Mouse (Mus musculus): Measurements from ENCODE around the gene Cenps.

Gene Cenps

GRCm38 (mm10) chr4:149157415-149157973 lies 20.1 kb upstream of the Cenps start:
- no peak for DNase-seq (ENCODE audit: low read depth, low spot score)

- no peak for DNase-seq (ENCODE audit: low read depth, low spot score)
Observed at GRCm38 (mm10) chr4:149155711-149156110, 18.3 kb upstream of the Cenps start.

GRCm38 (mm10) chr4:149154859-149155258 lies 17.4 kb upstream of the Cenps start:
- DNase-seq (ENCODE audit: low read depth, low spot score) = no peak

- no peak for DNase-seq (ENCODE audit: low read depth, low spot score)
Observed at GRCm38 (mm10) chr4:149150721-149151120, 13.3 kb upstream of the Cenps start.

GRCm38 (mm10) chr4:149150256-149150655 lies 12.8 kb upstream of the Cenps start:
- peak; percentile 66 for DNase-seq (ENCODE audit: low read depth, low spot score)

- DNase-seq (ENCODE audit: low read depth, low spot score) = no peak
Observed at GRCm38 (mm10) chr4:149149611-149150010, 12.2 kb upstream of the Cenps start.

- no peak for DNase-seq (ENCODE audit: low read depth, low spot score)
Observed at GRCm38 (mm10) chr4:149149196-149149595, 11.8 kb upstream of the Cenps start.

GRCm38 (mm10) chr4:149148084-149148483 lies 10.7 kb upstream of the Cenps start:
- no peak for DNase-seq (ENCODE audit: low read depth, low spot score)

GRCm38 (mm10) chr4:149147528-149147927 lies 10.1 kb upstream of the Cenps start:
- no peak for DNase-seq (ENCODE audit: low read depth, low spot score)

- DNase-seq (ENCODE audit: low read depth, low spot score) = no peak
Observed at GRCm38 (mm10) chr4:149145151-149145550, 7.7 kb upstream of the Cenps start.

GRCm38 (mm10) chr4:149144459-149144858 lies 7.0 kb upstream of the Cenps start:
- DNase-seq (ENCODE audit: low read depth, low spot score) = peak; percentile 78

- DNase-seq (ENCODE audit: low read depth, low spot score) = no peak
Observed at GRCm38 (mm10) chr4:149143594-149143993, 6.2 kb upstream of the Cenps start.

GRCm38 (mm10) chr4:149138515-149138914 lies 1.1 kb upstream of the Cenps start:
- no peak for DNase-seq (ENCODE audit: low read depth, low spot score)

- no peak for DNase-seq (ENCODE audit: low read depth, low spot score)
Observed at GRCm38 (mm10) chr4:149136116-149136850, 1.1 kb downstream of the Cenps start.

- DNase-seq (ENCODE audit: low read depth, low spot score) = no peak
Observed at GRCm38 (mm10) chr4:149133395-149133794, 4.0 kb downstream of the Cenps start.

- DNase-seq (ENCODE audit: low read depth, low spot score) = no peak
Observed at GRCm38 (mm10) chr4:149131789-149132565, 5.5 kb downstream of the Cenps start.

- no peak for DNase-seq (ENCODE audit: low read depth, low spot score)
Observed at GRCm38 (mm10) chr4:149131021-149131752, 6.2 kb downstream of the Cenps start.

GRCm38 (mm10) chr4:149128467-149128866 lies 9.0 kb downstream of the Cenps start:
- DNase-seq (ENCODE audit: low read depth, low spot score) = no peak

- no peak for DNase-seq (ENCODE audit: low read depth, low spot score)
Observed at GRCm38 (mm10) chr4:149126663-149127062, 10.8 kb downstream of the Cenps start, which contains the start of gene Cort. Gene Cort (minus strand): TSS chr4:149126763.

- no peak for DNase-seq (ENCODE audit: low read depth, low spot score)
Observed at GRCm38 (mm10) chr4:149126115-149126509, 11.3 kb downstream of the Cenps start.

- no peak for DNase-seq (ENCODE audit: low read depth, low spot score)
Observed at GRCm38 (mm10) chr4:149125341-149126114, 11.9 kb downstream of the Cenps start.

All from skeletal muscle tissue, adult 2 months (tissue).